Mouse (Mus musculus): ENCODE measurements around the gene C330007P06Rik. TPM values are rescaled to one million over a fixed set of nuclear protein-coding genes. Genes with fewer than 3 reads are reported as not detected.

The C330007P06Rik gene
- polyA plus RNA-seq, 1 experiment, result 6.6 TPM

- Histone ChIP-seq H3K27me3 (ENCODE audit: control insufficient read depth, insufficient read depth, insufficient read length) (no peaks in the 10 kb centered on the region), H3K4me3 (no peak overlapping the region), H3ac (ENCODE audit: control insufficient read depth, insufficient read length) (no peak overlapping the region), H3K4me2 (ENCODE audit: low read depth) (no peak overlapping the region), H3K36me3 (ENCODE audit: control insufficient read depth, insufficient read depth) (no peaks in the 10 kb centered on the region), H3K79me2 (ENCODE audit: control insufficient read depth, insufficient read depth) (no peaks in the 10 kb centered on the region)
- TF ChIP-seq MYOD1 (IDR thresholded peaks at IDR 0.05; ENCODE audit: control insufficient read depth in 1 of 3, insufficient read length in 2 of 3, low read depth in 2 of 3) (no peak), USF1 (IDR thresholded peaks at IDR 0.05; ENCODE audit: low read depth) (no peak), TCF3 (IDR thresholded peaks at IDR 0.05; ENCODE audit: insufficient read length, low read depth) (no peak), POLR2AphosphoS2 (IDR thresholded peaks at IDR 0.05; ENCODE audit: insufficient read length, low read depth) (no peak), POLR2A (IDR thresholded peaks at IDR 0.05; ENCODE audit: insufficient read length, low read depth) (no peak), TCF12 (IDR thresholded peaks at IDR 0.05; ENCODE audit: insufficient read depth, poor library complexity, severe bottlenecking) (no peak), REST (IDR thresholded peaks at IDR 0.05; ENCODE audit: insufficient read depth, insufficient read length) (no peak), MYOG (IDR thresholded peaks at IDR 0.05; ENCODE audit: control insufficient read depth in 1 of 3, insufficient read depth in 1 of 3, insufficient read length in 2 of 3, low read depth in 2 of 3) (no peak), SRF (IDR thresholded peaks at IDR 0.05; ENCODE audit: control insufficient read depth, insufficient read length, low read depth) (no peak), MAX (IDR thresholded peaks at IDR 0.05; ENCODE audit: low read depth) (no peak), CEBPB (IDR thresholded peaks at IDR 0.05; ENCODE audit: insufficient read depth, poor library complexity, severe bottlenecking) (no peak), E2F4 (IDR thresholded peaks at IDR 0.05; ENCODE audit: insufficient read depth) (no peak)
Observed at GRCm38 (mm10) chrX:36789360-36789759, 84.6 kb downstream of the C330007P06Rik start.

DNA sequence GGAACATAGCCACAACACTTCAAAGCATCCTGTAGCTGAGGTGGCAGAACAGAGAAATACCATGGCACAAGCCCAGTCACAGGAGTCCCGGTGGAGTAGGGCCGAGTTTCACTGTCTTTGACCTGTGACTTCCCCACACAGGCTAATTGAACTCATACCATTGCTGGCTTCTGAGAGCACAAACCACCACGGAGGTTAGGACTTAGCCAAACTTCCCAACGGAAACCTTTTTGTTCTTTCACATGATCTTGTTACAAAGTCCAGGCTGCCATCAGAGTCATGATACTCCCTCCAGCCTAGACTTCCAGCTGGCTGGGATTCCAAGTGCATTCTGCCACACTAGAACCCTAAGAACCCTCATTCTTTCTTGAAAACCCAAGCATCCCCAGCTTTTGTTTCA lies 96.2 kb downstream of the C330007P06Rik start:
- H3K4me2 ChIP-seq (ENCODE audit: low read depth), result no peak overlapping the region

GRCm38 (mm10) chrX:36775520-36775919 lies 98.4 kb downstream of the C330007P06Rik start:
- TF ChIP-seq MYOG (IDR thresholded peaks at IDR 0.05; ENCODE audit: control insufficient read depth in 1 of 3, insufficient read depth in 1 of 3, insufficient read length in 2 of 3, low read depth in 2 of 3), result no peak
- no peak for TF ChIP-seq POLR2AphosphoS2 (IDR thresholded peaks at IDR 0.05; ENCODE audit: insufficient read length, low read depth)
- no peak for TF ChIP-seq CEBPB (IDR thresholded peaks at IDR 0.05; ENCODE audit: insufficient read depth, poor library complexity, severe bottlenecking)
- no peak for TF ChIP-seq TCF12 (IDR thresholded peaks at IDR 0.05; ENCODE audit: insufficient read depth, poor library complexity, severe bottlenecking)
- no peak for TF ChIP-seq MYOD1 (IDR thresholded peaks at IDR 0.05; ENCODE audit: control insufficient read depth in 1 of 3, insufficient read length in 2 of 3, low read depth in 2 of 3)
- no peak for TF ChIP-seq TCF3 (IDR thresholded peaks at IDR 0.05; ENCODE audit: insufficient read length, low read depth)
- Histone ChIP-seq H3K79me2 (ENCODE audit: control insufficient read depth, insufficient read depth) (no peaks in the 10 kb centered on the region), H3K36me3 (ENCODE audit: control insufficient read depth, insufficient read depth) (no peaks in the 10 kb centered on the region), H3K27me3 (ENCODE audit: control insufficient read depth, insufficient read depth, insufficient read length) (no peaks in the 10 kb centered on the region), H3K4me3 (no peak overlapping the region), H3ac (ENCODE audit: control insufficient read depth, insufficient read length) (no peak overlapping the region), H3K4me2 (ENCODE audit: low read depth) (no peak overlapping the region)

More for the DNA sequence above, 96.2 kb downstream of the C330007P06Rik start:
- no peaks in the 10 kb centered on the region for H3K27me3 ChIP-seq (ENCODE audit: control insufficient read depth, insufficient read depth, insufficient read length)
- H3ac ChIP-seq (ENCODE audit: control insufficient read depth, insufficient read length), result no peak overlapping the region
- H3K79me2 ChIP-seq (ENCODE audit: control insufficient read depth, insufficient read depth), result no peaks in the 10 kb centered on the region
- no peaks in the 10 kb centered on the region for H3K36me3 ChIP-seq (ENCODE audit: control insufficient read depth, insufficient read depth)
- H3K4me3 ChIP-seq, result no peak overlapping the region
- TF ChIP-seq MYOG (IDR thresholded peaks at IDR 0.05; ENCODE audit: control insufficient read depth in 1 of 3, insufficient read depth in 1 of 3, insufficient read length in 2 of 3, low read depth in 2 of 3), result no peak
- TF ChIP-seq TCF12 (IDR thresholded peaks at IDR 0.05; ENCODE audit: insufficient read depth, poor library complexity, severe bottlenecking), result no peak
- TF ChIP-seq MAX (IDR thresholded peaks at IDR 0.05; ENCODE audit: low read depth), result no peak
- TF ChIP-seq E2F4 (IDR thresholded peaks at IDR 0.05; ENCODE audit: insufficient read depth), result no peak
- TF ChIP-seq REST (IDR thresholded peaks at IDR 0.05; ENCODE audit: insufficient read depth, insufficient read length), result no peak
- no peak for TF ChIP-seq CEBPB (IDR thresholded peaks at IDR 0.05; ENCODE audit: insufficient read depth, poor library complexity, severe bottlenecking)
- TF ChIP-seq POLR2A (IDR thresholded peaks at IDR 0.05; ENCODE audit: insufficient read length, low read depth), result no peak
- no peak for TF ChIP-seq POLR2AphosphoS2 (IDR thresholded peaks at IDR 0.05; ENCODE audit: insufficient read length, low read depth)
- TF ChIP-seq SRF (IDR thresholded peaks at IDR 0.05; ENCODE audit: control insufficient read depth, insufficient read length, low read depth), result no peak
- TF ChIP-seq USF1 (IDR thresholded peaks at IDR 0.05; ENCODE audit: low read depth), result no peak
- TF ChIP-seq MYOD1 (IDR thresholded peaks at IDR 0.05; ENCODE audit: control insufficient read depth in 1 of 3, insufficient read length in 2 of 3, low read depth in 2 of 3), result no peak
- no peak for TF ChIP-seq TCF3 (IDR thresholded peaks at IDR 0.05; ENCODE audit: insufficient read length, low read depth)

Other genes starting within 250 kb of the C330007P06Rik start
- 0.32 TPM for gene Akap17b, start 228.7 kb downstream of the C330007P06Rik start, polyA plus RNA-seq (2012; fragmentation: generic; extraction: Trizol)
- gene Slc25a43, start 130.5 kb downstream of the C330007P06Rik start, polyA plus RNA-seq (2012; fragmentation: generic; extraction: Trizol), result 1.1 TPM
- gene Slc25a5, start 78.5 kb downstream of the C330007P06Rik start, polyA plus RNA-seq (2012; fragmentation: generic; extraction: Trizol), result 684 TPM
- 52.1 TPM for gene Ube2a, start 211 bp downstream of the C330007P06Rik start, polyA plus RNA-seq (2012; fragmentation: generic; extraction: Trizol)
- gene Nkrf, start 28.8 kb upstream of the C330007P06Rik start, polyA plus RNA-seq (2012; fragmentation: generic; extraction: Trizol), result 2.9 TPM
- gene Sept6, start 117.7 kb upstream of the C330007P06Rik start, polyA plus RNA-seq (2012; fragmentation: generic; extraction: Trizol), result 8.3 TPM
- gene Sowahd, start 174.7 kb upstream of the C330007P06Rik start, polyA plus RNA-seq (2012; fragmentation: generic; extraction: Trizol), result not detected
- 2,053 TPM for gene Rpl39, start 211.3 kb upstream of the C330007P06Rik start, polyA plus RNA-seq (2012; fragmentation: generic; extraction: Trizol)
- 2.8 TPM for gene Upf3b, start 236.2 kb upstream of the C330007P06Rik start, polyA plus RNA-seq (2012; fragmentation: generic; extraction: Trizol)

All from myocyte (in vitro differentiated cells).